Mouse (Mus musculus): ENCODE measurements around the gene Zfp13.

DNA sequence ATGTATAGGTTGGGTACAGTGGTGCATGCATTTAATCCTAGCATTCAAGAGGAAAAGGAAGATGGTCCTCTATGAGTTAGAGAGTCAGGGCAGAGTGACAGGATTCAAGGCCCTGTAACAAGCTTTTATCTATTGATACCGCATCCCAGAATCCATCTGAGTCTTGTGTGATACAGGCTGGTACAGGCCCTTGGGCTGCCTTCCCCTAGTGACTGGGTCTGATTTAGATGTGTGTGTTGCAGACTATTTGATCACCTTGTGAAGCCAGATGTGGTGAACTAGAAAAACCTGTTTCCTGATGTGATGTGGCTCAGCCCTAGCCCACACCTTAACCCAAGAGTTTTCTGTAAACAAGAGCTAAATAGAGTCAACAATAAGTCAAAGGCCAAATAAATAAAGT, 54.5 kb downstream of the Zfp13 start:
- TF ChIP-seq CTCF (IDR thresholded peaks at IDR 0.05; ENCODE audit: low read depth, low read length) (no peak), POLR2A (IDR thresholded peaks at IDR 0.05; ENCODE audit: insufficient read depth, low read length) (no peak), EP300 (IDR thresholded peaks at IDR 0.05; ENCODE audit: insufficient read depth, low read depth, low read length) (no peak)
